Mouse (Mus musculus): ENCODE results near the gene Smim6. TPM values are rescaled to one million over a fixed set of nuclear protein-coding genes. Genes with fewer than 3 reads are reported as not detected.

The Smim6 gene
- polyA plus RNA-seq, 1 experiment: 0.62 TPM

- no peaks in the 10 kb centered on the region for H3K27me3 ChIP-seq (ENCODE audit: control insufficient read depth, insufficient read depth, low read length)
- DNase-seq: no peak
- H3K36me3 ChIP-seq (ENCODE audit: control insufficient read depth, insufficient read depth, low read length): no peaks in the 10 kb centered on the region
- H3K4me3 ChIP-seq (ENCODE audit: control insufficient read depth, insufficient read depth, low read length): no peak overlapping the region
- TF ChIP-seq POLR2A (IDR thresholded peaks at IDR 0.05; ENCODE audit: control insufficient read depth, extremely low read depth, insufficient read depth, low read length, poor library complexity): no peak
- no peak for TF ChIP-seq CTCF (IDR thresholded peaks at IDR 0.05; ENCODE audit: borderline replicate concordance, control insufficient read depth, extremely low read depth, insufficient read depth, low read length, poor library complexity)
- peaks cover 9% of the 10 kb centered on the region for H3K4me1 ChIP-seq (replicated peaks; ENCODE audit: control insufficient read depth, insufficient read depth, low read length)
- no peak overlapping the region for H3K27ac ChIP-seq (ENCODE audit: control insufficient read depth, insufficient read depth, low read length)
- 45% methylated on average over 6 of the region's 6 CpGs for WGBS
Observed at GRCm38 (mm10) chr11:115877174-115877755, 34.6 kb upstream of the Smim6 start.

GRCm38 (mm10) chr11:115878071-115878470 lies 33.7 kb upstream of the Smim6 start:
- Histone ChIP-seq H3K27me3 (ENCODE audit: control insufficient read depth, insufficient read depth, low read length) (no peaks in the 10 kb centered on the region), H3K36me3 (ENCODE audit: control insufficient read depth, insufficient read depth, low read length) (no peaks in the 10 kb centered on the region), H3K27ac (ENCODE audit: control insufficient read depth, insufficient read depth, low read length) (no peak overlapping the region), H3K4me1 (replicated peaks; ENCODE audit: control insufficient read depth, insufficient read depth, low read length) (peaks cover 9% of the 10 kb centered on the region), H3K4me3 (ENCODE audit: control insufficient read depth, insufficient read depth, low read length) (no peak overlapping the region)
- 95% methylated on average over 8 of the region's 8 CpGs for WGBS
- no peak for DNase-seq
- TF ChIP-seq POLR2A (IDR thresholded peaks at IDR 0.05; ENCODE audit: control insufficient read depth, extremely low read depth, insufficient read depth, low read length, poor library complexity) (no peak), CTCF (IDR thresholded peaks at IDR 0.05; ENCODE audit: borderline replicate concordance, control insufficient read depth, extremely low read depth, insufficient read depth, low read length, poor library complexity) (no peak)

- 24% methylated on average over 5 of the region's 5 CpGs for WGBS
- Histone ChIP-seq H3K4me3 (ENCODE audit: control insufficient read depth, insufficient read depth, low read length) (no peak overlapping the region), H3K27me3 (ENCODE audit: control insufficient read depth, insufficient read depth, low read length) (no peaks in the 10 kb centered on the region), H3K36me3 (ENCODE audit: control insufficient read depth, insufficient read depth, low read length) (no peaks in the 10 kb centered on the region), H3K27ac (ENCODE audit: control insufficient read depth, insufficient read depth, low read length) (no peak overlapping the region), H3K4me1 (replicated peaks; ENCODE audit: control insufficient read depth, insufficient read depth, low read length) (peaks cover 9% of the 10 kb centered on the region)
- peak; percentile 56 for DNase-seq
- TF ChIP-seq POLR2A (IDR thresholded peaks at IDR 0.05; ENCODE audit: control insufficient read depth, extremely low read depth, insufficient read depth, low read length, poor library complexity) (no peak), CTCF (IDR thresholded peaks at IDR 0.05; ENCODE audit: borderline replicate concordance, control insufficient read depth, extremely low read depth, insufficient read depth, low read length, poor library complexity) (peak; percentile 90)
Observed at GRCm38 (mm10) chr11:115881002-115881401, 30.8 kb upstream of the Smim6 start.

- H3K4me3 ChIP-seq (ENCODE audit: control insufficient read depth, insufficient read depth, low read length): no peak overlapping the region
- no peaks in the 10 kb centered on the region for H3K4me1 ChIP-seq (replicated peaks; ENCODE audit: control insufficient read depth, insufficient read depth, low read length)
- H3K27ac ChIP-seq (ENCODE audit: control insufficient read depth, insufficient read depth, low read length): no peak overlapping the region
- WGBS: 77% methylated on average over 17 of the region's 17 CpGs
- no peak for DNase-seq
- TF ChIP-seq CTCF (IDR thresholded peaks at IDR 0.05; ENCODE audit: borderline replicate concordance, control insufficient read depth, extremely low read depth, insufficient read depth, low read length, poor library complexity) (no peak), POLR2A (IDR thresholded peaks at IDR 0.05; ENCODE audit: control insufficient read depth, extremely low read depth, insufficient read depth, low read length, poor library complexity) (no peak)
- no peaks in the 10 kb centered on the region for H3K27me3 ChIP-seq (ENCODE audit: control insufficient read depth, insufficient read depth, low read length)
- no peaks in the 10 kb centered on the region for H3K36me3 ChIP-seq (ENCODE audit: control insufficient read depth, insufficient read depth, low read length)
Observed at GRCm38 (mm10) chr11:115883251-115883650, 28.6 kb upstream of the Smim6 start.

- Histone ChIP-seq H3K4me3 (ENCODE audit: control insufficient read depth, insufficient read depth, low read length) (no peak overlapping the region), H3K36me3 (ENCODE audit: control insufficient read depth, insufficient read depth, low read length) (no peaks in the 10 kb centered on the region), H3K27me3 (ENCODE audit: control insufficient read depth, insufficient read depth, low read length) (no peaks in the 10 kb centered on the region), H3K4me1 (replicated peaks; ENCODE audit: control insufficient read depth, insufficient read depth, low read length) (no peaks in the 10 kb centered on the region), H3K27ac (ENCODE audit: control insufficient read depth, insufficient read depth, low read length) (no peak overlapping the region)
- DNase-seq: no peak
- TF ChIP-seq POLR2A (IDR thresholded peaks at IDR 0.05; ENCODE audit: control insufficient read depth, extremely low read depth, insufficient read depth, low read length, poor library complexity) (no peak), CTCF (IDR thresholded peaks at IDR 0.05; ENCODE audit: borderline replicate concordance, control insufficient read depth, extremely low read depth, insufficient read depth, low read length, poor library complexity) (no peak)
- WGBS: 96% methylated on average over 3 of the region's 3 CpGs
Observed at GRCm38 (mm10) chr11:115884361-115884760, 27.5 kb upstream of the Smim6 start.

- Histone ChIP-seq H3K4me3 (ENCODE audit: control insufficient read depth, insufficient read depth, low read length) (no peak overlapping the region), H3K27me3 (ENCODE audit: control insufficient read depth, insufficient read depth, low read length) (no peaks in the 10 kb centered on the region), H3K36me3 (ENCODE audit: control insufficient read depth, insufficient read depth, low read length) (no peaks in the 10 kb centered on the region), H3K27ac (ENCODE audit: control insufficient read depth, insufficient read depth, low read length) (no peak overlapping the region), H3K4me1 (replicated peaks; ENCODE audit: control insufficient read depth, insufficient read depth, low read length) (peaks cover 4% of the 10 kb centered on the region; the same call in 1 of the 2 replicates)
- no peak for DNase-seq
- no peak for TF ChIP-seq POLR2A (IDR thresholded peaks at IDR 0.05; ENCODE audit: control insufficient read depth, extremely low read depth, insufficient read depth, low read length, poor library complexity)
- no peak for TF ChIP-seq CTCF (IDR thresholded peaks at IDR 0.05; ENCODE audit: borderline replicate concordance, control insufficient read depth, extremely low read depth, insufficient read depth, low read length, poor library complexity)
- WGBS: 91% methylated on average over 11 of the region's 11 CpGs
Observed at GRCm38 (mm10) chr11:115885281-115885680, 26.5 kb upstream of the Smim6 start.

- H3K4me1 ChIP-seq (replicated peaks; ENCODE audit: control insufficient read depth, insufficient read depth, low read length): peaks cover 4% of the 10 kb centered on the region; the same call in 1 of the 2 replicates
- H3K27me3 ChIP-seq (ENCODE audit: control insufficient read depth, insufficient read depth, low read length): no peaks in the 10 kb centered on the region
- TF ChIP-seq CTCF (IDR thresholded peaks at IDR 0.05; ENCODE audit: borderline replicate concordance, control insufficient read depth, extremely low read depth, insufficient read depth, low read length, poor library complexity) (no peak), POLR2A (IDR thresholded peaks at IDR 0.05; ENCODE audit: control insufficient read depth, extremely low read depth, insufficient read depth, low read length, poor library complexity) (no peak)
- H3K4me3 ChIP-seq (ENCODE audit: control insufficient read depth, insufficient read depth, low read length): no peak overlapping the region
- H3K27ac ChIP-seq (ENCODE audit: control insufficient read depth, insufficient read depth, low read length): no peak overlapping the region
- no peaks in the 10 kb centered on the region for H3K36me3 ChIP-seq (ENCODE audit: control insufficient read depth, insufficient read depth, low read length)
- DNase-seq: no peak
- 98% methylated on average over 11 of the region's 11 CpGs for WGBS
Observed at GRCm38 (mm10) chr11:115886446-115886845, 25.4 kb upstream of the Smim6 start.
